Mouse (Mus musculus) left cerebral cortex, adult 2 months (tissue): ENCODE results near the gene Id3. TPM values are rescaled to one million over a fixed set of nuclear protein-coding genes. Genes with fewer than 3 reads are reported as not detected.

ENCODE experiments used
- DNase-seq, 2 experiments: peaks; one replicate each; pipeline ENCODE4 v3.0.0; 2021 to 2022; ENCODE audit warnings: low spot score in 2 of 2, mixed read lengths in 1 of 2; ENCODE audit errors: extremely low spot score in 1 of 2
- H3K27ac ChIP-seq: fragments of 200-600 bp; 2 replicates; pipeline ENCODE4 v1.8.1; 2022
- H3K4me3 ChIP-seq: fragments of 200-600 bp; 2 replicates; pipeline ENCODE4 v1.8.1; 2022
- CTCF ChIP-seq: fragments of 200-600 bp; IDR thresholded peaks from 2 replicates; pipeline ENCODE4 v1.8.1; 2022; ENCODE audit warnings: antibody characterized with exemption, mild to moderate bottlenecking, moderate library complexity
- intact Hi-C: fragments of 180-260 bp; cut with DNase I; formaldehyde crosslinking; loops from one replicate; pipeline ENCODE4 v1.15.1; 2025
- total RNA-seq, 2 experiments: library from RNA; stranded (reverse); gene quantifications; 2 replicates each; pipeline ENCODE4 v1.2.3; 2021

Gene Id3
- total RNA-seq, 2 experiments from 2014 or later, result 26.8 to 36.1 TPM

DNA sequence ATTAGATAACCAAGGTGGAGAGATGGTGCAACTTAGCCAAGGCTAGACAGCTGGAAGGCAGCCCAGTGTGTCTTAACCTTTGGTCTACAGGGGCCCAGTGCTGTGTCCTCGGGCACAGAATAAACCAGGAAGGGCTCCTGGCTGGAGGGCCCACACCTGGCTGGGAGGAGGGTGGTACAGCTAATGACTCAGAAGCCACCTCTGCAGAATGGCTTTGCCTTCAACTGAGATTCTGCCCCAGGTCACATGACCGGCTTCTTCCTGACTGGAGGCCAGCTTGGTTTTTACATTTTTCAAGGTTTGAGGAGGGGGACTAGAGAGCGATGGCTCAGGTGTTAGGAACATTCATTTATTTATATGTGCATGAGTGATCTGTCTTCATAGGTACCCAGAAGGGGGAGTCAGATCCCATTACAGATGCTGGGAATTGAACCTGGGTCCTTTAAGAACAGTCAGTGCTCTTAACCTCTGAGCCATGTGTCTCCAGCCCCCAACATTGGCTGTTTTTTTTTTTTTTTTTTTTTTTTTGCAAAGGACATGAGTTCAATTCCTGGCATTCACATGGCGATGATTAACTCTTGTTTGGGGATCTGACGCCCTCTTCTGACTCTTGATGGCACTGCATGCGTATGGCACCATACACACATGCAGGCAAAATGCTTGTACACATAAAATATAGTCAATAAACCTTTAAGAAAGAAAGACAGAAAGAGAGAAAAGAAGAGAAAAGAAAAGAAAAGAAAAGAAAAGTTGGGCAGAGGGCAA lies 45.9 kb downstream of the Id3 start:
- no peak; the same call in none of the 2 replicates for TF ChIP-seq CTCF
- H3K4me3 ChIP-seq, result no peak overlapping the region
- intact Hi-C loops, result no loop called here
- DNase-seq, result no peak
- H3K27ac ChIP-seq, result no peak overlapping the region

DNA sequence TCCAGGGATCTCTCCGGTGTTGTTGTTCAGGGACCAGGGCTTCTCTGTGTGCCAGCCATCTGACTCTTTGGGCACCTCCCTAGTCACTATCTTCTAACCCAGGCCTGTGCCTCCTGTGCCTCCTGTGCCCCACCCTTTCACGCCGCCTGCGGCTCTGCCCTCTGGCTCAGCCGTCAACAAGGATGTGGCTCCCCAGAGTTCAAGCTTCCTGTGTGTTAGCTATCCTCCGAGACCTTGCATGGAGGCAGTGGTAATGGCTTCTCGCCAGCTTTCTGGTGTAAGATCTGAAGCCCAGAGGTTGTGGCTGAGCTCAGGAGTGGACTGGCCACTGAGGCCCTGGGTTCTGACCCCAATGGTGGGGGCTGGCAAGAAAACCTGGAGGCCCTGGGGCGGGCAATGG lies 46.6 kb downstream of the Id3 start:
- intact Hi-C loops, result no loop called here
- no peak for TF ChIP-seq CTCF
- H3K4me3 ChIP-seq, result no peak overlapping the region
- H3K27ac ChIP-seq, result no peak overlapping the region
- no peak for DNase-seq

- intact Hi-C loops, result no loop called here
- DNase-seq, result no peak
- Histone ChIP-seq H3K27ac (no peak overlapping the region), H3K4me3 (no peak overlapping the region)
- no peak for TF ChIP-seq CTCF
These were observed 50.3 kb downstream of the Id3 start for GRCm38 (mm10) chr4:136193571-136193970.

- Histone ChIP-seq H3K4me3 (no peak overlapping the region), H3K27ac (no peak overlapping the region)
- intact Hi-C loops, result no loop called here
- DNase-seq, result no peak
- no peak for TF ChIP-seq CTCF
These were observed 51.7 kb downstream of the Id3 start for GRCm38 (mm10) chr4:136195029-136195428.

Other genes starting within 250 kb of the Id3 start
- under 1 TPM in 1 of 2 experiments, not detected in 1; 0.11 TPM for gene Cnr2, start 248.1 kb upstream of the Id3 start, total RNA-seq
- 10 to 100 TPM; 34.9 to 37.9 TPM for gene Fuca1, start 222.8 kb upstream of the Id3 start, total RNA-seq
- gene Hmgcl, start 197.0 kb upstream of the Id3 start, total RNA-seq, result 10 to 100 TPM; 33.4 to 34.1 TPM
- gene Gale, start 179.8 kb upstream of the Id3 start, total RNA-seq, result 10 to 100 TPM; 22.0 to 22.9 TPM
- 10 to 100 TPM; 92.9 to 96.7 TPM for gene Lypla2, start 170.9 kb upstream of the Id3 start, total RNA-seq
- 10 to 100 TPM; 75.9 to 95.0 TPM for gene Pithd1, start 156.2 kb upstream of the Id3 start, total RNA-seq
- gene Eloa, start 121.7 kb upstream of the Id3 start, total RNA-seq, result 10 to 100 TPM; 25.7 to 26.8 TPM
- gene Rpl11, start 90.1 kb upstream of the Id3 start, total RNA-seq, result 100 to 1,000 TPM; 271 to 308 TPM
- gene E2f2, start 28.9 kb downstream of the Id3 start, total RNA-seq, result 1 to 10 TPM in 1 of 2 experiments, under 1 TPM in 1; 0.36 to 1.3 TPM
- 1 to 10 TPM; 2.2 to 2.4 TPM for gene Asap3, start 62.9 kb downstream of the Id3 start, total RNA-seq
- gene Tcea3, start 104.2 kb downstream of the Id3 start, total RNA-seq, result under 1 TPM; 0.68 to 0.93 TPM
- gene Zfp46, start 141.2 kb downstream of the Id3 start, total RNA-seq, result 10 to 100 TPM; 53.5 to 54.9 TPM
- gene Hnrnpr, start 167.4 kb downstream of the Id3 start, total RNA-seq, result 10 to 100 TPM; 76.4 to 79.1 TPM